Mouse (Mus musculus) thymus, postnatal 14 days (tissue): ENCODE results near the gene Mitf.

Source experiments
- DNase-seq: peaks from one replicate; pipeline ENCODE4 v3.0.0; 2021

Mitf gene

GRCm38 (mm10) chr6:97883496-97883895 is 76.6 kb downstream of the Mitf start:
- DNase-seq: no peak

DNA sequence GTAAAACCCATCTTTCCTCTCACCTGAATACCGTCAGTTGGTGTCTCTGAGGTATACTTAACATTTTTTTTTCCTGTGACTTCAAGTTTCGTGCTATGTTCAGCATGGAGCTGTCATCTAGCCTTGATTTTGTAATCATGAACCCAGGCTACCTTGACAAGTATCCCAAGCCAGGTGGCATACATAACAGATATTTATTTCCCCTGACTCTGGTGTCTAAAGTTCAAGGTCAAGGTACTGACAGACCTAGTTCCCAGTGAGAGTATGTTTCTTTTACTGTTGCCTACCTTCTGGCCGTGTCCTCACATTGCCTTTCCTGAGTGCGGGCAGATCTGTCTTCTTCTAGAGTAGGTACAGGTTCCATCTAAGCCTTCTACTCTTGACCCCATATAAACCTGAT is 78.1 kb downstream of the Mitf start:
- no peak for DNase-seq

DNA sequence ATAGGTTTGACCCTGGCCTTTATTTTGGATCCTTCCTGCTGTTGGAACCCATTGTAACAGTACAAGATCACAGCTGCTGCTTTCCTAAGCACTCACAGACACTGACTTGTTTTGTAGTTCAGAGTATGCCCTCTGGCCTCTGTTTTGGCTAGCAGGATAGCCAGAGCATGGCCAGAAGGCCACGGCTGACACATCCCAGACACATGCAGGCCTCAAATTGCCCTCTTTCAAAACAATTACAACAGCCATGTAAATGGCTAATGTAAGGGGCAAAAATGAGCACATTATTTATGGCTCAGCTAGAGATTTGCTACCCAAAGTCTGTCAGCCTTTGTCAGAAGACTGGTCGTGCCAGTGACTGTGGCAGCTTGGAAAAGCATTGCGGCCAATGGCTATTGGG is 78.8 kb downstream of the Mitf start:
- DNase-seq: no peak

- DNase-seq: no peak
These were observed 81.0 kb downstream of the Mitf start for GRCm38 (mm10) chr6:97887893-97888292.

- no peak for DNase-seq
These were observed 81.7 kb downstream of the Mitf start for GRCm38 (mm10) chr6:97888596-97888995.

- no peak for DNase-seq
These were observed 86.7 kb downstream of the Mitf start for GRCm38 (mm10) chr6:97893546-97893945.

DNA sequence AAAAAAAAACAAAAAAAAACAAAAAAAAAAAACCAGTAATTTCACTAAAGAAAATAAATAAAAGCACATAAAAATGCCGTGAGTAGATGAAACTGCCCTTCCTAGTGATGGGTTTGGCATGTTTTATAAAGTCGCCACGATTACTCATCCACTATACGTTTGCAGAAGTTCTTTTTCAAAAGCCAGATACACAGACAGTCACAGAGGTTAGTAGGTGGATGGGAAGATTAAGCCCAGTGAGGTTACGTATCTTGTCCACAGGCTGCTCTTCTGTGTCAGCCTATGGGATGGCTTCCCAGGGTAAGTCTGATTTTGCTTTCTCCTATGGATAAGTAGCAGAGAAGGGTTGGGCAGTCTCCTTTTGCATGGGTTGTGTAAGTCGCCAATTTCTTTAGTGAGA is 90.3 kb downstream of the Mitf start:
- DNase-seq: no peak

DNA sequence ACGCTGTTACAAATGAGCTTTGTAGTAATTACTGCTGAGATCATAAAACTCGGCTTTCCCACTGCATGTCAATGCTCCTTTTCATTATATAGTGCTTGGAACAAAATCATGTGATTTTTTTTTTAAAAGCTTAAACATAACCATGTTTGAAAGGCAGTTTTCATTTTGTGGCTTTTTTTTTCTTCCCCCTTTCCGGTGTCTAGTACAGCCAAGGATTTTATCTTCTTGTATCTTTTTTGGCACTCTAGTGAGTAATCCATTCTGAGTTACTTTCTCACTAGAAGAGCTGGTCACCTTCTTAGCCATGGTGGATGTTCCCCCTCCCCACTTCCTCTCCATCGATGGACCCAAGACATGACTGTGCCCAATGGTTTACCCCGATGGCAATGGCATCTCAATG is 91.2 kb downstream of the Mitf start:
- DNase-seq: no peak

- no peak for DNase-seq
These were observed 94.7 kb downstream of the Mitf start for GRCm38 (mm10) chr6:97901561-97901960.

GRCm38 (mm10) chr6:97902205-97902604 is 95.4 kb downstream of the Mitf start:
- DNase-seq: no peak

GRCm38 (mm10) chr6:97914768-97915167 is 107.9 kb downstream of the Mitf start:
- DNase-seq: no peak

DNA sequence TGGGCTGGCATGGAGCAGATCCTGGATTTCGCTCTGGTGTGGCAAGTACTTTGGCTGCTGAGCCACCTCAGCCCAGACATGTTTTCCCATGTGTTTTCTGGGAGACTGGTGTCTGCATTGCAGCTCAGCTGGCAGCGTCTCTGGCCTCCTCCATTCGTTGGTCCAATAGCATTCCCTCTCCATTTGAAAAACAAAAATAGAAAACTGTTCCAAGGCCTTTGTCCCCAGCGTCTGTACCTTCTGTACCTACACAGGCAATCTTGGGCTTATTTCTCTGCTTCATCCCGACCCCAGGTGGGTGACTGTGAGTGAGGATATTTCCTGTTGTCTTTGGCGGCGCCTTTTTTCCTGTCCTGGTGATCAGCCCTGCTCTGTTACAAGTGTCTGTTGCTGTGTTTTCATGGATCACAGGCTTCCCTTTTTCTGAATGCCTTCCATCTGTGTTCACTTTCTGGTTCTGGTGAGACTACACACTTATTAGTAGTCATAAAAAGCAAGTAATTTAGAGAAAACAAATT is 109.6 kb downstream of the Mitf start:
- DNase-seq: no peak

- no peak for DNase-seq
These were observed 111.2 kb downstream of the Mitf start for GRCm38 (mm10) chr6:97918051-97918450.

DNA sequence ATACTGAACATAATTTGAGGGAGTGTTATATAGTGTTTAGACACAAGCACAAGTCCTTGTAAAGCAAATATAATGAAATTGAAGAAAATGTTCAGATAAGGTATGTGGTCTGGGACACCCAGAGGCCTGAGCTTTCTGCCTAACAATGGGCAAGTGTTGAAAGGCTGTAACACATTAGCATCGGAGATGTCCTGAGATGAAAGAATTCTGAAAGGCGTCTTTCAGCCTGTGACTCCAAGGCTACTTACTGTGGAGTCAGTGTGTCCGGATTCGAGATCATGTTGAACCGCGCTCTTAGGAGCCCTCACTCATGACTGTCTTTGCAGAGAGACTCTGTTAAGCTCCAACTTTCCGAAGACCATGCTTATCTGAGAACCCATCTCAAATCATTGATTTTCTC is 111.6 kb downstream of the Mitf start:
- DNase-seq: no peak

DNA sequence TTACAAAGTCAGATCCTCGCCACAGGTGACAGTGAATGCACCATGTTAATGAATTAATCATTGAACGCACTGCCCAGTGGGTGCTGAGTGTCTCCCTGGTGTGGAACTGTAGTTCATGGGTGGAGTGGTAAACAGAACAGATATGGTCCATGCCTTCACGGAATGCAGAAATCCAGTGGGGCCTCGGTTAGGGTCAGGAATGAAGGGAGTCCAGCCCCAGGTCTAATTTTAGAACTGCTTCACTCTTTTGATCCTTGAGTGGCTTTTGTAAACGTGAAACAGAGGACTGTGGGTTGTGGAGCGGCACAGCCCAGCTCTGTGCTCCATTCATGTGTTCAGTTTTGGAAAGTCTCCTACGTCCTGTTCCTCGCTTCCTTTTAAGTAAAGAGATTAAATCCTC is 112.4 kb downstream of the Mitf start:
- DNase-seq: no peak

DNA sequence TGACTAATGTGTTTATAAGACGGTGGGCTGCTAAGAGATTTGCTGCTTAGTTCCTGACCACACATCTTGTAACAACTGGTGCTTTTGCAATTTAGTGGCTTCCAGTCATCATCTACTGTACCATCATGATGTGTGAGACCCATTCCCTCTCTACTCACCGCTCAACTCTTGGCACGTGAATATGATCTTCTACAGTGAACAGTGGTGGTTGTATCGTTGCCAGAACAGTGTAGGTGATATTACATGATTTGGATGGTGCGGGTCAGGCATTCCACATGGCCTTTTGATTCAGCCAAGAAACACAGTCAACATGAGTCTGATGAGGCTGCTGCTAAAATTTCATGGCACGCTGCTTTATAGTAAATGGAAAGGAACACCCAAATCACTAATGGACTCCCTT is 114.7 kb downstream of the Mitf start:
- DNase-seq: no peak

DNA sequence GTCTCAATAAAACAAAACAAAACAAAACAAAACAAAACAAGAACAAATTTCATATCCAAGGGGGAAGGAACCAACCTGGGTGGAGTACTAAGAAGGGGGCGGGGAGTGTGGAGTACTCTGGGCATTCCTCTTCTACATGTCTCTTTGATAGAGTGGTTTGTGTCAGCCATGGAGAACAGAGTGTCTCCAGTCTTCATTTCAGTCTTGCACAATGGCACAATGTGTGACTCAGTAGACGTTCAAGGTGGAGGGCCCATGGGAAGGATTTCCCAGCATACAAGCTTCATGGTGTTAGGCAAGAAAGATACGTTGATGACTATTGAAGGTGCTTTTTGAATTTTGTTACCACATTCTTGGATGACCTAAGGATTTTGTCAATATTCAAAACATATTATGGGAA is 117.4 kb downstream of the Mitf start:
- DNase-seq: no peak

DNA sequence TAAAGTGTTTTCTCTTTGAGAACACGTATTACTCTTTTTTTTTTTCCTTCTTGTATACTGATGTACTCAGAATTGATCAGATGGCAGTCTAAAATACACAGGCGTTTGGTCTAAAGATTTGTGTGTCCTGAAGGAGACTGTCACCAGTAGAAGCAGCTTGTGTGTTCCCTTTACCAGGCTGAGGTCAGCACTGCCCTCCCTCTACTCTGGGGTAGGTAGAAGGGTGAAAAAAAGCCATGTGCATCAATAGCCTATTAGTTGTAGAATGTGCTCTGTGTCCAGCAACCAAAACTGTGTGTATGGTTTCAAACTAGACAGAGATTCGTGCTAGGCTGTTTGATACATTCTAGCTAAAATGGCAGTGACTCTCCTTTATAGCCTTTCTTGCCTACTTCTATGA is 122.2 kb downstream of the Mitf start:
- no peak for DNase-seq

- DNase-seq: no peak
These were observed 122.6 kb downstream of the Mitf start for GRCm38 (mm10) chr6:97929466-97929865.

DNA sequence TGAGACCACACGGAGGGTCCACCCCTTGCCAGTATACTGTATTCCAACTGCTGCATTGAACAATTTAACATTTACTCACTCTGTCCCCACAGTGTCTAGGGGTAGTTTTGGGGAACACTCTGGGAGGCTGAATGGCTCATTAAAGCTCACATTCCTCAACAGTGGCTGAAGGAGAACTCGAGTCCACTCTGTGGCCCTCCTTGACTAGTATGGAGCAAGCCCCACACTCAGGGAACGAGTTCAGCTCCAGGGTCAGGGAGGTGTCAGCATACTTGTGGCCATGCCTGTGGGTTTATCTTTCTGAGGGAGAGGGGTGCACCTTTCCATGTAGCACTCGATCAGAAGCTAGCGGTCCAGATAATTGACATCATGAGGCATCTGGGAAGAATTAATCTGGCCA is 130.3 kb downstream of the Mitf start:
- DNase-seq: no peak

GRCm38 (mm10) chr6:97937897-97938614 is 131.2 kb downstream of the Mitf start:
- DNase-seq: no peak

DNA sequence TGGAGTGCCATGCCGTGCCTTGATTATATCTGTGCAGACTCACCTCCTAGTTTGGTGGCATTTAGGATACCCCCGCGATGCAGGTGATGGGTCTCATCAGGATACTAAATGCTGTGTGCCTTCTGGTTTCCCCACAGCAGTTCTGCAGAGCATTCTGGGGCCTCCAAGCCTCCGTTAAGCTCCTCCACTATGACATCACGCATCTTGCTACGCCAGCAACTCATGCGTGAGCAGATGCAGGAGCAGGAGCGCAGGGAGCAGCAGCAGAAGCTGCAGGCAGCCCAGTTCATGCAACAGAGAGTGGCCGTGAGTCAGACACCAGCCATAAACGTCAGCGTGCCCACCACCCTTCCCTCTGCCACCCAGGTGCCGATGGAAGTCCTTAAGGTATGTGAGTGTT is 134.1 kb downstream of the Mitf start:
- DNase-seq: no peak

- DNase-seq: no peak
These were observed 143.4 kb downstream of the Mitf start for GRCm38 (mm10) chr6:97950033-97950881.

DNA sequence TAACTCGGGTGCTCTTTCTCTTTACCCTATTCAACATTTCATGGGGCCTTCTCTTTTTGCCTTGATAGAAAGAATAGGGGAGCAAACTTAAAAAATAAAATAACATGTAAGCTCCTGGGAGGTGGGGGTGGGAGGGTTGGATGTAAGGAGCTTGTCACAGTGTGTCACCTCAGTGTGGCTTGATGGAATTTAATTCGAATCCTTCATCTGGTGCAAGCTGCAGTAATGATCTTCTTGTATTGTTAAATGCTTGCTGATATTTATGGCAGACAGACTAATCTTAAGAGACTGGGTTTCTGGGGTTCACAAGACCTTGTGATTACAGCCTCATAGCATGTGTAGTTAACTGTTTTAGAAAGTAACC is 144.0 kb downstream of the Mitf start:
- DNase-seq: no peak
